21 mouse cellular contexts compared by ENCODE assay signal in the genomic region with DNA sequence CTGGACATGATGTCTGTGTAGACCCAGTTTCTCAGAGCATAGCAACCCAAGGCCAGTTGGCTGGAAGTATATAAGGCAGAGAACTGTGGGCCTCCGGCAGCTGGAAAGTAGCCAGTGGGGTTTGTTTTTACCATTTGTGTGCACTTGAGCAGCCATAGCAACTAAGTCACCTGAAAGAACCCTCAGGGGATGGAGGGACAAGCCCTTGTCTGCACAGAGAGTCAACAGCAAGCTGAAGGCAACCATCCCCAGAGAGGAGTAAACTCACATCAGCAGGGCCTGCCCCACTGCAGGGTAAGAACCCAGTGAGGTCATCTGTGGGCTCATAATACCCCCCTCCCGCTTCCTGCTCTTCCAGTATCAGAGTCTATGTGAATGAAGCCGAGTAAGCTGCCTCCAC. TPM values are rescaled to one million over a fixed set of nuclear protein-coding genes. Genes with fewer than 3 reads are reported as not detected.
DNase-seq lines count a peak whose midpoint lies in the region; ATAC-seq and TF ChIP-seq lines count a peak whose summit lies in the region.
"Had no signal": no experiment of that assay in that cellular context is flagged by ENCODE, and none has a peak within 500 bp of the region (broad histone marks: within the 10 kb centered on the region; RNA-seq: fewer than 3 reads in every experiment).

No protein-coding gene starts in this region.

- 31% methylated on average over 3 of the region's 3 CpGs for WGBS in heart, postnatal 0 days
- WGBS in limb, embryonic 14.5 days, result 38% methylated on average over 3 of the region's 3 CpGs
- 71% methylated on average over 3 of the region's 3 CpGs for WGBS in limb, embryonic 10.5 days
- WGBS in intestine, postnatal 0 days, result 54% methylated on average over 3 of the region's 3 CpGs

- TF ChIP-seq CTCF in heart, postnatal 0 days (IDR thresholded peaks at IDR 0.05; ENCODE audit: low read depth), result no peak
- TF ChIP-seq CTCF in CH12.LX (conservative IDR thresholded peaks at IDR 0.05 in 1 of 2, IDR thresholded peaks at IDR 0.05 in 1 of 2; ENCODE audit: low read depth in 2 of 2, low read length in 2 of 2), result no peak
- TF ChIP-seq CTCF in intestine, postnatal 0 days (IDR thresholded peaks at IDR 0.05; ENCODE audit: low read depth), result no peak

- TF ChIP-seq POLR2A in limb, embryonic 14.5 days (IDR thresholded peaks at IDR 0.05; ENCODE audit: borderline replicate concordance, extremely low read depth, insufficient read depth, insufficient read length), result no peak
- no peak for TF ChIP-seq POLR2A in CH12.LX (IDR thresholded peaks at IDR 0.05; ENCODE audit: low read depth, low read length)

- no peak overlapping the region for H3K27ac ChIP-seq in heart, postnatal 0 days (ENCODE audit: low read depth)
- no peak overlapping the region for H3K27ac ChIP-seq in limb, embryonic 14.5 days (replicated peaks; ENCODE audit: low read depth, low read length)
- H3K27ac ChIP-seq in limb, embryonic 10.5 days, result no peak overlapping the region
- H3K27ac ChIP-seq in CH12.LX (ENCODE audit: insufficient read depth, low read depth), result no peak overlapping the region
- no peak overlapping the region for H3K27ac ChIP-seq in intestine, postnatal 0 days (ENCODE audit: low read depth, low read length)
- H3K27ac ChIP-seq: forebrain, embryonic 10.5 days; kidney, postnatal 0 days; midbrain, embryonic 12.5 days had no signal

- no peaks in the 10 kb centered on the region for H3K79me2 ChIP-seq in CH12.LX (replicated peaks; ENCODE audit: control insufficient read depth, extremely low read depth, insufficient read depth, poor library complexity, severe bottlenecking)

- H3K4me3 ChIP-seq in heart, postnatal 0 days (ENCODE audit: low read depth, low read length), result no peak overlapping the region
- H3K4me3 ChIP-seq in limb, embryonic 14.5 days (replicated peaks; ENCODE audit: low read length), result no peak overlapping the region
- H3K4me3 ChIP-seq in limb, embryonic 10.5 days, result no peak overlapping the region
- H3K4me3 ChIP-seq in CH12.LX (replicated peaks in 1 of 3; ENCODE audit: low read depth in 2 of 3, low read length in 2 of 3, poor library complexity in 1 of 3), result no peak overlapping the region
- H3K4me3 ChIP-seq in intestine, postnatal 0 days (ENCODE audit: low read depth, low read length), result no peak overlapping the region
- H3K4me3 ChIP-seq: forebrain, embryonic 10.5 days; midbrain, embryonic 12.5 days had no signal

- in situ Hi-C loops in CH12.LX (cut with MboI; ENCODE audit: low pct_ligation_motif_present, low pct_unique_long_range_greater_than_20kb, low sequenced_read_pairs), result loop anchor here (10.0 kb wide), 2 partner anchors 61 to 281 kb away; no protein-coding TSS in a partner anchor

- no peaks in the 10 kb centered on the region for H3K36me3 ChIP-seq in heart, postnatal 0 days (replicated peaks; ENCODE audit: control insufficient read depth, insufficient read depth, low read length)
- H3K36me3 ChIP-seq in limb, embryonic 14.5 days (ENCODE audit: control insufficient read depth, insufficient read depth, low read length), result no peaks in the 10 kb centered on the region
- no peaks in the 10 kb centered on the region for H3K36me3 ChIP-seq in limb, embryonic 10.5 days
- H3K36me3 ChIP-seq in CH12.LX (replicated peaks in 1 of 2; ENCODE audit: control insufficient read depth in 1 of 2, insufficient read depth in 1 of 2, low read length in 1 of 2), result no peaks in the 10 kb centered on the region
- no peaks in the 10 kb centered on the region for H3K36me3 ChIP-seq in intestine, postnatal 0 days (ENCODE audit: control insufficient read depth, insufficient read depth)
- H3K36me3 ChIP-seq: forebrain, embryonic 10.5 days; midbrain, embryonic 12.5 days had no signal

- DNase-seq in heart, postnatal 0 days (ENCODE audit: low spot score), result no peak
- DNase-seq in heart, adult 9 months (ENCODE audit: low spot score in 2 of 2), result no peak
- no peak for DNase-seq in limb, embryonic 14.5 days (ENCODE audit: low spot score)
- DNase-seq in limb, embryonic 10.5 days (ENCODE audit: low spot score), result no peak
- peak; percentile 82 for DNase-seq in CH12.LX (ENCODE audit: extremely low read depth)
- no peak for DNase-seq in urinary bladder, postnatal 4 days (ENCODE audit: low spot score in 2 of 2)
- DNase-seq: adrenal gland, postnatal 14 days; cerebellum, adult 2 months; cerebellum, postnatal 25 days; gastrocnemius, postnatal 14 days; heart, adult 11 months; kidney, adult 18-20 months; liver, postnatal 0 days had no signal

- TF ChIP-seq RAD21 in CH12.LX (IDR thresholded peaks at IDR 0.05; ENCODE audit: low read depth, low read length), result no peak

- peak; percentile 36; the same call in 1 of the 2 replicates for ATAC-seq in heart, postnatal 0 days (ENCODE audit: insufficient read depth, low read depth)
- peak; percentile 26; the same call in 1 of the 2 replicates for ATAC-seq in limb, embryonic 14.5 days (ENCODE audit: low FRiP score, low read depth)
- 0 out of 2 replicates have a peak, but pooled peaks have one; percentile 25 for ATAC-seq in intestine, postnatal 0 days
- no peak for ATAC-seq in CD4-positive, CD25-positive, alpha-beta regulatory T cell, adult 4 months
- ATAC-seq: forebrain, embryonic 16.5 days; hindbrain, embryonic 16.5 days; liver, postnatal 0 days had no signal

- H3K9ac ChIP-seq in heart, postnatal 0 days (replicated peaks; ENCODE audit: low read depth, low read length), result no peak overlapping the region
- H3K9ac ChIP-seq in limb, embryonic 14.5 days (ENCODE audit: low read depth, low read length, severe bottlenecking), result no peak overlapping the region
- no peak overlapping the region for H3K9ac ChIP-seq in CH12.LX (ENCODE audit: insufficient read depth, low read depth)
- no peak overlapping the region for H3K9ac ChIP-seq in intestine, postnatal 0 days (ENCODE audit: low read depth, low read length)
- H3K9ac ChIP-seq: liver, postnatal 0 days; midbrain, embryonic 12.5 days had no signal

- dilution Hi-C loops in CH12.LX (cut with MboI; ENCODE audit: extremely low pct_ligation_motif_present, extremely low pct_unique_long_range_greater_than_20kb, low sequenced_read_pairs), result no loop called here

- no peak for TF ChIP-seq EP300 in heart, postnatal 0 days (IDR thresholded peaks at IDR 0.05; ENCODE audit: low read depth)
- no peak; the same call in 1 of the 2 replicates for TF ChIP-seq EP300 in CH12.LX (IDR thresholded peaks at IDR 0.05; ENCODE audit: low read length)

- H3K9me3 ChIP-seq in heart, postnatal 0 days (replicated peaks; ENCODE audit: control insufficient read depth, low read length), result no peaks in the 10 kb centered on the region
- no peaks in the 10 kb centered on the region for H3K9me3 ChIP-seq in limb, embryonic 14.5 days (ENCODE audit: control insufficient read depth, low read length)
- H3K9me3 ChIP-seq in limb, embryonic 10.5 days (replicated peaks), result no peaks in the 10 kb centered on the region
- no peaks in the 10 kb centered on the region for H3K9me3 ChIP-seq in CH12.LX (replicated peaks; ENCODE audit: low read length)
- no peaks in the 10 kb centered on the region for H3K9me3 ChIP-seq in intestine, postnatal 0 days (ENCODE audit: control insufficient read depth)
- H3K9me3 ChIP-seq: forebrain, embryonic 10.5 days; midbrain, embryonic 12.5 days had no signal

- H3K4me2 ChIP-seq in heart, postnatal 0 days (ENCODE audit: low read depth, low read length), result no peak overlapping the region
- no peak overlapping the region for H3K4me2 ChIP-seq in limb, embryonic 14.5 days (replicated peaks; ENCODE audit: low read depth, low read length, severe bottlenecking)
- H3K4me2 ChIP-seq in CH12.LX (ENCODE audit: insufficient read depth, low read depth, poor library complexity, severe bottlenecking), result no peak overlapping the region; the same call in 1 of the 2 replicates
- H3K4me2 ChIP-seq in intestine, postnatal 0 days (replicated peaks; ENCODE audit: low read depth), result no peak overlapping the region
- H3K4me2 ChIP-seq: liver, embryonic 11.5 days; midbrain, embryonic 12.5 days had no signal

- no peaks in the 10 kb centered on the region for H3K27me3 ChIP-seq in heart, postnatal 0 days (ENCODE audit: control insufficient read depth, insufficient read depth, low read length)
- no peaks in the 10 kb centered on the region for H3K27me3 ChIP-seq in limb, embryonic 14.5 days (ENCODE audit: control insufficient read depth, insufficient read depth, low read length)
- no peaks in the 10 kb centered on the region for H3K27me3 ChIP-seq in limb, embryonic 10.5 days (ENCODE audit: low read depth, poor library complexity, severe bottlenecking)
- no peaks in the 10 kb centered on the region for H3K27me3 ChIP-seq in CH12.LX (replicated peaks)
- H3K27me3 ChIP-seq in intestine, postnatal 0 days (replicated peaks; ENCODE audit: control insufficient read depth, insufficient read depth, low read length), result no peaks in the 10 kb centered on the region

- 0 out of 2 replicates have a peak, but pooled peaks cover 3% of the 10 kb centered on the region for H3K4me1 ChIP-seq in heart, postnatal 0 days (ENCODE audit: control insufficient read depth, insufficient read depth)
- H3K4me1 ChIP-seq in limb, embryonic 14.5 days (ENCODE audit: control insufficient read depth, insufficient read depth, low read length), result peaks cover 3% of the 10 kb centered on the region; the same call in 1 of the 2 replicates
- 0 out of 2 replicates have a peak, but pooled peaks cover 4% of the 10 kb centered on the region for H3K4me1 ChIP-seq in limb, embryonic 10.5 days
- H3K4me1 ChIP-seq in CH12.LX (ENCODE audit: control insufficient read depth in 1 of 2, insufficient read depth in 2 of 2), result peaks cover 12 to 31% of the 10 kb centered on the region in 2 experiments
- no peaks in the 10 kb centered on the region; the same call in 1 of the 2 replicates for H3K4me1 ChIP-seq in intestine, postnatal 0 days (replicated peaks; ENCODE audit: control insufficient read depth, insufficient read depth, low read length)
- H3K4me1 ChIP-seq: midbrain, embryonic 12.5 days had no signal

TF ChIP-seq in CH12.LX, 34 proteins besides CTCF, POLR2A, EP300 and RAD21 (continues in another document):
- peak; percentile 7; the same call in 1 of the 2 replicates for TF ChIP-seq JUN (IDR thresholded peaks at IDR 0.05; ENCODE audit: insufficient read depth, low read depth, low read length)
- peak; percentile 66 for TF ChIP-seq TBP (conservative IDR thresholded peaks at IDR 0.05; ENCODE audit: low read depth, low read length)

RNA-seq across cellular contexts. Expression of a gene that starts 14.7 kb away (rescaled TPM):
- 65.8 and 66.1 TPM in 2 replicates for total RNA-seq in heart, postnatal 0 days (2014; rRNA removed; ENCODE audit: low replicate concordance)
- 12.3 and 13.6 TPM in 2 replicates for polyA plus RNA-seq in heart, postnatal 0 days (2015; fragmentation: Nextera tagmentation; extraction: Ambion mirVana)
- polyA plus RNA-seq in limb, embryonic 14.5 days (2012; rRNA removed), result 21.6 and 24.8 TPM in 2 replicates
- 11.6 and 12.4 TPM in 2 replicates for polyA plus RNA-seq in limb, embryonic 14.5 days (2014; fragmentation: Nextera tagmentation; extraction: Ambion mirVana)
- polyA plus RNA-seq in limb, embryonic 10.5 days (2016; fragmentation: Nextera tagmentation; extraction: Ambion mirVana), result 11.0 and 13.9 TPM in 2 replicates
- total RNA-seq in CH12.LX (2012; rRNA removed) (3.8 and 5.6 TPM in 2 replicates), CH12.LX (2014; rRNA removed) (1.9 and 2.0 TPM in 2 replicates)
- polyA plus RNA-seq in CH12.LX (2012; ENCODE audit: insufficient read length, low read depth), result 2.3 and 2.7 TPM in 2 replicates
- 4.5 and 5.3 TPM in 2 replicates for polyA plus RNA-seq in intestine, postnatal 0 days (2015; fragmentation: Nextera tagmentation; extraction: Ambion mirVana)
- polyA plus RNA-seq in CD4-positive, CD25-positive, alpha-beta regulatory T cell, adult 4 months (2017; shearing (Covaris generic)), result 1 to 10 TPM; 2.8 to 3.0 TPM
